Comparison of ENCODE assay signal across 7 mouse cellular contexts in genomic region chr14:111677361-111678070, GRCm38 (mm10). TPM values are rescaled to one million over a fixed set of nuclear protein-coding genes. Genes with fewer than 3 reads are reported as not detected.
DNase-seq lines count a peak whose midpoint lies in the region; ATAC-seq lines count a peak whose summit lies in the region.

No protein-coding gene starts in this region.

- 9% methylated on average over 17 of the region's 17 CpGs for WGBS in liver, embryonic 11.5 days
- 7% methylated on average over 17 of the region's 17 CpGs for WGBS in forebrain, embryonic 10.5 days
- WGBS in limb, embryonic 11.5 days: 2% methylated on average over 17 of the region's 17 CpGs
- 5% methylated on average over 17 of the region's 17 CpGs for WGBS in stomach, embryonic 16.5 days

- no peaks in the 10 kb centered on the region for H3K9me3 ChIP-seq in liver, embryonic 11.5 days (ENCODE audit: control insufficient read depth, low read length)
- H3K9me3 ChIP-seq in forebrain, embryonic 10.5 days: no peaks in the 10 kb centered on the region
- H3K9me3 ChIP-seq in limb, embryonic 11.5 days (ENCODE audit: control insufficient read depth, low read length): no peaks in the 10 kb centered on the region
- no peaks in the 10 kb centered on the region for H3K9me3 ChIP-seq in stomach, embryonic 16.5 days (replicated peaks; ENCODE audit: control insufficient read depth, low read length)

- no peak overlapping the region for H3K27ac ChIP-seq in liver, embryonic 11.5 days (ENCODE audit: low read depth, low read length)
- H3K27ac ChIP-seq in forebrain, embryonic 10.5 days: peak overlapping the region; percentile 96
- no peak overlapping the region for H3K27ac ChIP-seq in limb, embryonic 11.5 days (replicated peaks; ENCODE audit: low read depth, low read length)
- H3K27ac ChIP-seq in stomach, embryonic 16.5 days (ENCODE audit: low read length): no peak overlapping the region

- no peaks in the 10 kb centered on the region for H3K36me3 ChIP-seq in liver, embryonic 11.5 days (ENCODE audit: control insufficient read depth, insufficient read depth, low read length)
- peaks cover 15% of the 10 kb centered on the region for H3K36me3 ChIP-seq in forebrain, embryonic 10.5 days (replicated peaks)
- no peaks in the 10 kb centered on the region for H3K36me3 ChIP-seq in limb, embryonic 11.5 days (ENCODE audit: control insufficient read depth, insufficient read depth, low read length)
- H3K36me3 ChIP-seq in stomach, embryonic 16.5 days (ENCODE audit: control insufficient read depth, insufficient read depth, low read length): no peaks in the 10 kb centered on the region

- no peaks in the 10 kb centered on the region for H3K4me1 ChIP-seq in liver, embryonic 11.5 days (replicated peaks; ENCODE audit: control insufficient read depth, insufficient read depth, low read length)
- peaks cover 33% of the 10 kb centered on the region for H3K4me1 ChIP-seq in forebrain, embryonic 10.5 days
- peaks cover 3% of the 10 kb centered on the region; the same call in 1 of the 2 replicates for H3K4me1 ChIP-seq in limb, embryonic 11.5 days (ENCODE audit: control insufficient read depth, insufficient read depth, low read length)
- H3K4me1 ChIP-seq in stomach, embryonic 16.5 days (ENCODE audit: control insufficient read depth, insufficient read depth, low read length): peaks cover 7% of the 10 kb centered on the region

- H3K9ac ChIP-seq in liver, embryonic 11.5 days (ENCODE audit: low read depth, low read length): no peak overlapping the region
- H3K9ac ChIP-seq in limb, embryonic 11.5 days (ENCODE audit: low read length): peak overlapping the region; percentile 34; the same call in 1 of the 2 replicates
- peak overlapping the region; percentile 38; the same call in 1 of the 2 replicates for H3K9ac ChIP-seq in stomach, embryonic 16.5 days (ENCODE audit: low read length)

- no peak overlapping the region for H3K4me3 ChIP-seq in liver, embryonic 11.5 days (ENCODE audit: low read depth, low read length)
- peak overlapping the region; percentile 78 for H3K4me3 ChIP-seq in forebrain, embryonic 10.5 days
- peak overlapping the region; percentile 64 for H3K4me3 ChIP-seq in limb, embryonic 11.5 days (ENCODE audit: low read depth, low read length)
- peak overlapping the region; percentile 68 for H3K4me3 ChIP-seq in stomach, embryonic 16.5 days (replicated peaks; ENCODE audit: low read length)

- peak overlapping the region; percentile 31; the same call in 1 of the 2 replicates for H3K4me2 ChIP-seq in liver, embryonic 11.5 days
- H3K4me2 ChIP-seq in limb, embryonic 11.5 days (ENCODE audit: low read depth, severe bottlenecking): peak overlapping the region; percentile 67
- H3K4me2 ChIP-seq in stomach, embryonic 16.5 days (ENCODE audit: low read depth, low read length): peak overlapping the region; percentile 98

- no peak for ATAC-seq in liver, embryonic 11.5 days (replicated peaks; ENCODE audit: low FRiP score)
- no peak for ATAC-seq in limb, embryonic 11.5 days (ENCODE audit: insufficient number of reproducible peaks, low FRiP score, low TSS enrichment, low read depth)
- ATAC-seq in stomach, embryonic 16.5 days (ENCODE audit: insufficient read depth, low FRiP score): no peak
- no peak for ATAC-seq in erythroid progenitor cell, adult 5-6 weeks (replicated peaks; ENCODE audit: low FRiP score, poor library complexity, severe bottlenecking)

- no peak for DNase-seq in liver, embryonic 11.5 days (ENCODE audit: low spot score)
- DNase-seq in liver: no peak
- peak; percentile 17 for DNase-seq in forebrain, embryonic 10.5 days (ENCODE audit: extremely low spot score, low spot score)
- peak; percentile 35 for DNase-seq in limb, embryonic 11.5 days (ENCODE audit: low spot score)
- no peak for DNase-seq in frontal cortex, postnatal 25 days (ENCODE audit: low spot score in 2 of 2)

- H3K27me3 ChIP-seq in liver, embryonic 11.5 days (replicated peaks; ENCODE audit: control insufficient read depth, insufficient read depth, low read length): peaks cover 63% of the 10 kb centered on the region
- peaks cover 56% of the 10 kb centered on the region for H3K27me3 ChIP-seq in forebrain, embryonic 10.5 days (ENCODE audit: poor library complexity, severe bottlenecking)
- peaks cover 6% of the 10 kb centered on the region for H3K27me3 ChIP-seq in limb, embryonic 11.5 days (ENCODE audit: control insufficient read depth, insufficient read depth, low read length)
- H3K27me3 ChIP-seq in stomach, embryonic 16.5 days (ENCODE audit: control insufficient read depth, insufficient read depth, low read length): peaks cover 18% of the 10 kb centered on the region; the same call in 1 of the 2 replicates

RNA-seq across cellular contexts. Expression of gene Slitrk5, which starts 2.6 kb away (rescaled TPM):
- polyA plus RNA-seq in liver, embryonic 11.5 days (2014; fragmentation: Nextera tagmentation; extraction: Ambion mirVana): 1.5 and 1.6 TPM in 2 replicates
- polyA plus RNA-seq in forebrain, embryonic 10.5 days (2016; fragmentation: Nextera tagmentation; extraction: Ambion mirVana): 10.3 and 11.1 TPM in 2 replicates
- 6.3 and 6.4 TPM in 2 replicates for polyA plus RNA-seq in limb, embryonic 11.5 days (2014; fragmentation: Nextera tagmentation; extraction: Ambion mirVana)
- 3.8 and 4.0 TPM in 2 replicates for polyA plus RNA-seq in stomach, embryonic 16.5 days (2015; fragmentation: Nextera tagmentation; extraction: Ambion mirVana)
- total RNA-seq in erythroid progenitor cell, adult 5-6 weeks (2015; ENCODE audit: low replicate concordance): not detected in 2 replicates
- not detected in 2 replicates for total RNA-seq in erythroid progenitor cell, adult 5-6 weeks (2017; ENCODE audit: low replicate concordance)

Comparison
In these comparisons a context has a peak if more than half of its experiments do, and no peak if none do; other contexts are left out.
1. DNase-seq: peak in forebrain, embryonic 10.5 days (single experiment) and limb, embryonic 11.5 days (single experiment); none in liver, embryonic 11.5 days (single experiment), liver (single experiment) and frontal cortex, postnatal 25 days (0 of 2).
2. H3K4me2 ChIP-seq: peak in every context shown above with its lines; median percentile 98 in stomach, embryonic 16.5 days; 67 in limb, embryonic 11.5 days; 31 in liver, embryonic 11.5 days.